Mouse (Mus musculus) colon, adult 2 months (tissue): ENCODE results near the gene Gm45711. TPM values are rescaled to one million over a fixed set of nuclear protein-coding genes. Genes with fewer than 3 reads are reported as not detected.

Source experiments
- polyA plus RNA-seq: library from polyadenylated mRNA; depleted of rRNA; stranded (reverse); fragments of >200 nt; gene quantifications from 2 replicates; pipeline ENCODE4 v1.2.3, GENCODE M21; 2012; rRNA removed

The Gm45711 gene
- not detected in 2 replicates for polyA plus RNA-seq

GRCm38 (mm10) chr8:104309441-104310155, at the start of gene Gm45711, which contains the start of gene Cmtm1:
Gm45711 (minus strand) TSS chr8:104310081.
Cmtm1 (minus strand) TSS chr8:104310145.

GRCm38 (mm10) chr8:104339229-104339982, 29.5 kb upstream of the Gm45711 start, which contains the start of gene Cmtm3:
Cmtm3 (plus strand) TSS chr8:104339410.

DNA sequence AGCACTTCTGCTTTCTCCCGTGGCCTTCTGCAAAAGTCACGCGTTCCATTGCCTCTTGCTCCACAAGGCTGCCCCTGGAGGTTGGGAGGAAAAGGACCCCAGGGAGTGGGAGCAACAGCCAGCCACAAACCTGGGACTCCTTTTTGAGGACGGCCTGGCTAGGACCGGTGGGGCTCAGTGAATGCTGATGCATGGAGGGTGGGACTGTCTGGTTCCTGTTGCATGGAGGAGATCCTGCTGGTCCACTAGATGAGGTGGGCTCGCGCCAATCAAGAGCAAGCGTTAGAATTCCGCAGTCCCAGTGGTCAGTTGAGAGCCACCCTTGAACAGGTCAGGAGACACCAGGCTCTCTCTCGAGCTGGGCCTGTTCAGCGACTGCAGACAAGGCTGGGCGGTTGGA, 12.0 kb upstream of the Gm45711 start, which contains the start of gene Cmtm2b:
Gene Cmtm2b, plus strand, starts transcription at position 301 of the 400 bp plus-strand sequence.

GRCm38 (mm10) chr8:104321267-104321666, 11.4 kb upstream of the Gm45711 start, which contains the start of gene Gm11020:
Gm11020 (plus strand) TSS chr8:104321567.

GRCm38 (mm10) chr8:104293081-104293480, 16.8 kb downstream of the Gm45711 start, which contains the start of gene Cmtm2a:
Cmtm2a (minus strand) TSS chr8:104293181.

DNA sequence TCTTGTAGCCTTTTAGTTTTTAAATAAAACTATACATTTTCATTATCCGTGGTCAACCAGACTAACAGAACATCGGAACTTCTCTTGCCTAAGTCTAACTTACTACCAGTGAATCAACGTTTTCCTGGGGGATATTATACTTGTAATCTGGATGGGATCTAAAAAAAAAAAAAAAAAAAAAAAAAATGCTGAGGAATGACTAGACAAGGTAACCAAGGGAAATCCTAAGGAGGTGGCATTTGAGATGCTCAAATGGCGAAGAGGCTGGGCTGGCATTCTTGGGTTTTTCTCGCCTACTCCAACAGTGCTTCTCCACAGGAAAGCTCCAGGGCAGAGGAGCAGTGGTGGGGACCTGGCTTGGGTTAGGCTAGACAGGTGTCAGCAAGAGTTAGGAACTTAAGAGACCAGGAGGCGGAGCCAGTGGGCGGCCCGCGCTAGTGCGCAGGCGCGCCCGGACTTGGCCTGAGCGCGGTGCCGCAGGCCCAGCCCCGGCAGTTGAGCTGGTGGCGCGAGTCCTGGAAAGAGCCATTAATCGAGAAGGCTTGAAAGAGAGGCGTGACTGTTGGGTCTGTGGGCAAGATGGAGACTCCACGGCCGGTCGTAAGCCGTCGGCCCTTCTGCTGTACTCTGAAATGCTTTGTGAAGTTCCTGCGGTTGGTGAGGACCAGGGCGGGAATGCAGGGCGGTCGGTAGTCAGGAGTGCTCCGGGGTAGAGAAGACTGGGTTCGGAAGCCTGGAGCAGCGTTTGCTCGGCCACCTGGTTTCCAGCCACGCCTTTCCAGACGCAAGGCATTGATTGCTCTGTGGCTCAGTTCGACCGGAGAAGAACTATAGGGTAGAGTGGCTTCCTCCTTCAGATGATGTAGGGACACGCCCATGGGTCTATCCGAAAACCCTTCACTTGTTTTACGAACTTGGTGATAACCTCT, 59.2 kb downstream of the Gm45711 start, which contains the start of gene Cklf:
Gene Cklf, plus strand, starts transcription at position 423 of the 929 bp plus-strand sequence.

GRCm38 (mm10) chr8:104248276-104248675, 61.6 kb downstream of the Gm45711 start, which contains the start of gene Tk2:
Tk2 (minus strand) TSS chr8:104248558.

Other genes starting within 250 kb of the Gm45711 start
- 14.7 and 16.5 TPM in 2 replicates for gene Cdh5, start 208.5 kb downstream of the Gm45711 start, polyA plus RNA-seq
- 18.2 and 18.4 TPM in 2 replicates for gene Bean1, start 139.6 kb downstream of the Gm45711 start, polyA plus RNA-seq
- gene Tk2, start 61.5 kb downstream of the Gm45711 start, polyA plus RNA-seq, result 14.4 and 15.2 TPM in 2 replicates
- 2.4 and 2.8 TPM in 2 replicates for gene Cklf, start 59.2 kb downstream of the Gm45711 start, polyA plus RNA-seq
- gene Cmtm2a, start 16.9 kb downstream of the Gm45711 start, polyA plus RNA-seq, result not detected in 2 replicates
- not detected in 2 replicates for gene Cmtm1, start 64 bp upstream of the Gm45711 start, polyA plus RNA-seq
- not detected in 2 replicates for gene Gm11020, start 11.5 kb upstream of the Gm45711 start, polyA plus RNA-seq
- gene Cmtm2b, start 12.1 kb upstream of the Gm45711 start, polyA plus RNA-seq, result not detected in 2 replicates
- 49.2 and 55.2 TPM in 2 replicates for gene Cmtm3, start 29.3 kb upstream of the Gm45711 start, polyA plus RNA-seq
- 46.0 and 55.8 TPM in 2 replicates for gene Cmtm4, start 85.7 kb upstream of the Gm45711 start, polyA plus RNA-seq
- 14.5 and 19.3 TPM in 2 replicates for gene Dync1li2, start 133.0 kb upstream of the Gm45711 start, polyA plus RNA-seq
- gene Terb1, start 199.8 kb upstream of the Gm45711 start, polyA plus RNA-seq, result 0.03 TPM in 1 of 2 replicates, not detected in the other
- 4.2 and 4.4 TPM in 2 replicates for gene Nae1, start 224.6 kb upstream of the Gm45711 start, polyA plus RNA-seq
- 1.9 and 2.7 TPM in 2 replicates for gene Car7, start 224.6 kb upstream of the Gm45711 start, polyA plus RNA-seq